Mouse (Mus musculus) embryo, embryonic 10 days (tissue): Measurements from ENCODE around the gene Fam187a.

Source experiments
- DNase-seq: peaks from one replicate; pipeline ENCODE4 v3.0.0-alpha.2; 2015; ENCODE audit warnings: low spot score

Fam187a gene

DNA sequence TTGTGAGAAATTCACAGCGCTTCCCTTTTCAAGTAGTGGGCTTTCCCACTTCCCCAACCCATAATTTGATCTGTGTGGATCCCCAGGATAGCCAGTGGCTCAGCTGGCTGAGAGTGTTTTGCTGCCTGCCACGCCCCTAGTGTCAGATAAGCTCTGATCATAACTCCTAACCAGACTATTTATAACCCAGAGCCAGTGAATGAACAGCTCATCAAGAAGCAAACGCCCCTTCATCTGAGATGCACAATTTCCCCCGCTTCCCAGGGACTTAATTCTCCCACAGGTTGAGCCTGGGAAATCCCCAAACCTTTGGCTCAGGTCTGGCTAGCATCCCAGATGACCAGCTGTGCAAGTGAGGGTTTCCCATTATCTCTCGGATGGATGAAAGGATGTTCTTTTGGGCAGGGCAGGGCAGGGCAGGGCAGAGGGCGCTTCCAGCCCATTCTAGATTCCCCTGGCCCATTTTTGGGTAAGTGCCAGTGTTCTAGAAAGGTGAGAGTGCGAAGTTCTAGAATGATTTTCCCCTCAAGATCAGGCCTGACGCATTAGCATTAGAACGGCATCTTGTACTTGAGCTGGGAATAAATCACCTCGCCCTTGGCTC, at the start of gene Fam187a:
Fam187a (plus strand) TSS at position 554 of the 604 bp plus-strand sequence.
- DNase-seq: no peak

DNA sequence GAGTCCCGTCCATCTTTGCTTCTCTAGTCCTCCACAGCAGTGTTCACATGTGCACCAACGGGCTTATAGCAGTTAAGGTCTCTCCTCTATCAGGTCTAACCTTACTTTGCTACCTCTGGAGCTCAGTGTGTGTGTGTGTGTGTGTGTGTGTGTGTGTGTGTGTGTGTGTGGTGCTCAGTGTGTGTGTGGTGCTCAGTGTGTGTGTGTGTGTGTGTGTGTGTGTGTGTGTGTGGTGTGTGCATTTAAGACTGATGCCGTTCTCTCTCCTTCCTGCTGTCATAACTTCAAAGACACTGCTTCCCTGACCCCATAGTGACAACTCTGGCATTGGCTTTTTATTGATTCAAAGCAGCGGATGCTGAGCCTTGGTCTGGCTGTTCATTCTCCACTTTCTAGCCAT, 49.4 kb upstream of the Fam187a start, which contains the start of gene Higd1b:
Higd1b (plus strand) TSS at position 301 of the 400 bp plus-strand sequence.
- DNase-seq: no peak

DNA sequence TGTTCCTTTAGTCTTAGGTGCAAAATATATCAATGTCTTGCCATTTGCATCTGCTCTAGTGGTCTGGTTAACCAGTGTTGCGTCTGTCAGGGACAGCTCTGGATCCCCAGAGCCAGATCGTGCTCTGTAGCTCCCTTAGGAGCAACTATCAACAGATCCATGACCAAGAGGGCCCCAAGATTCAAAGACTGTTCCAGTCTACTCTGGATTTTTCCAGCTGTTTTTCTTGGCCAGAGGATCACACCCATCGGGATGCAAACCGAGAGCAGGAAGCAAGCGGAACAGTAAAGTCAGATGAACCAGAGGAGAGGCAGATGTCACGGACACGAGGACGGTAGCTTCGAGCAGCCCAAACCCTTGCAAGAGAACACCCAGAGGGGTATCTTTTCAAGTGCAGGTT, 48.8 kb upstream of the Fam187a start:
- DNase-seq: no peak

DNA sequence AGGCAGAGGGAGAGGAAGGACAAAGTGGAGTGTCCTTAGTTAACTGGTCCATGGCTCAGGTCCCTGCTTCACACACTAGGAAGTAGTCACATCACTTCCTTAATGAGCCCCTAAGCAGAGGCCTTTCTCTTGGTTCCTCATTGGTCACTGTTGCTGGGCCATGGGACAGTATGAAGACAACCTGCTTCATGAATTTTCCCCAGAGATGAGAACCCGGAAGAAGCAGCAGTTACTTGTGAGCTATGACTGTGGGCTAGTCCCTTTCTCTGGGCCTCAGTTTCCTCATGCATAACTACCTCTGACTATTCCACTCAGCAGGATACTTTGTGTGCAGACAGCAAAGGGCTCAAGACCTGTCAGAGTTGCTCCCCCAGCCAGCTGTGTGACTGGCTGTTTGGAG, 47.6 kb upstream of the Fam187a start:
- DNase-seq: no peak

DNA sequence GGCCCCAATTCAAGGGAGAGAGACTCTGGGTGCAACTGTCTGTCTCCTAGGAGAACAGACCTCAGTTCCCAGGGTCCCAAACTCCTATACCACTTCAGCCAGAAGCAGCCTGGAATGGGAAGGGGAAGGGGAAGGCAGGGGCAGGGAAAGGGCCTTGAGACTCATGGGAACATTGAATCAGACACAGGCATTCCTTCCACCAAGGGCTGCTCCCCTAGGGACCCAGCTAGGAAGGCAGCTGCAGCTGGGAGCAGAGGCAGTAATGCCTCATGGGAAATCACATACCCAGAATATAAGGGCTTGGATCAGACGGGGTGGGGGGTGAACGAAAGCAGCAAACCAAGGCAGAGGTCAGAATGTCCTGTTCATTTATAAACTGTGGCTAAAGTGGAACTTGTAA, 46.8 kb upstream of the Fam187a start:
- DNase-seq: no peak

DNA sequence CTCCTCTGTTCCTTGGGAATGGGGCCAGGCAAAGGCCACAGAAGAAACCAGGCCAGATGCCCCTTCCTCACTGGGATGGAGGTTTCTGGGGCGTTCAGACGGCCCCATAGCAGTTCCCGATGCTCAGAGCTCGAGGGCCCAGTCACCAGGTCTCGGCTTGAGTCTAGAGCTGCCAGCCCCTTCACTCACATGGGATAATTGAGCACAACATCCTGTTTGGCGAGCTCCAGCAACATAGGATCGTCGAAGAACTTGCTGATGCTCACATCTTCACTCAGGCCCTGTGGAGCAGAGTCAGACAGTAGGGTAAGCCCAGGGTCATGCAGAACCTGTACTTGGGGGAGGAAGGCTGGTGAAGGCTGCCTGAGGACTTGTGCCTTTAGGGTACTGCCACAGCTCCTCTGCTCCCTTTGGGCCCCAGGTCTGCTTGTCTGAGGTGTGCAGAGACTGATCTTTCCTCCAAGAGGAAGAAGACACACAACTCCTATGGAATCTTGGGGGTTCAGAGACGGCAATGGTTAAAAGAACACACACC, 46.3 kb upstream of the Fam187a start:
- DNase-seq: no peak

DNA sequence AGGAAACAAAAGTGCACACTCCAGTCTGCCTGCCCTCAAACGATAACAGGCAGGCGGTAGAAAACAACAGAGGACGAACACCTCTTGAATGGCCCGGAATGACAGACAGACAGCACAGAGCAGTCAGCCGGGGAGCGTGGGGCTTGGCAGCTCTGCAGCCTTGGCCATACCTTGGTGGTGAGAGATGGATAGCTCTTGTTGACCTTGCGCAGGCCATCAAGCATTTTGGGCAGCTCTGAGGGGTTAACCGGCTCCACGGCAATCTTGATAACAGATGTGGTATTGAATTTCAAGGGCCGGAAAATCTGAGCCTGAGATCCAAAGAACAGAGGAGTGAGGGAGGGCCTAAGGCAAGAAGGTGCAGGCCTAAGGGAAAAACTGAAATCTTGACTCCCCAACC, 39.0 kb upstream of the Fam187a start:
- DNase-seq: peak; percentile 10

DNA sequence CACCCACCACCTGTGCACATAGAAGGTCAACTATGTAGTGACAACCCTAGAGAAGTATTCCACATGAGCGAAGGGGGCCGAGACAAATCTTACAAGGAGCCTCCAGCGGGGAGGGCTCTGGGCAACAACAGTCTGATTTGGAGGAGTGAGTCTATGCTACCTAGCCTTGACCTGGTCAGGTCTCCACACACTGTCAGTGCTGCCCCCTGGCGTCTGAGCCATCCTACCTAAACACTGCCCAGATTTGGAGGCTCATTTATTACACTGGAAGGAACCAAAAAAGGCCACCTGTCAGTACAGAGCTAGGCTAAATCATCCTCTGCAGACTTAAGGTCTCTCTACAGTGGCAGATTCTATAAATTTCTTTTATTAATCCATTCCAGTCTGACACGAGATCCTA, 33.1 kb upstream of the Fam187a start:
- DNase-seq: peak; percentile 84

DNA sequence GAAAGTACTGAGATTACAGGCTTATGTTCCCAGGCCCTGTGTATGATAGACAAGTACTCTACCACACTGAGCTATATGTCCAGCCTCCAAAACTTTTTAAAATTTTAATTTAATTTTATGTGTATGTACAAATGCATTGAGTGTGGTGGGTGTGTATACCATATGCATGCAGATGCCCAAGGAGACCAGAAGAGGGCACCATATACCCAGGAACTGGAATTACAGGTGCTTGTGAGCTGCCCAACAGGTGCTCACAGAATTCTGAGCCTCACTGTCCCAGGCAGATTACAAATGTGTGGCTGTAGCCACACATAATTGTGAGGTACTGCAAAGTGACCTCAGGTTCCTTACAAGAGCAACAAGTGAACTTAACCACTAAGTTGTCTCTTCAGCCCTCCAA, 31.2 kb upstream of the Fam187a start:
- no peak for DNase-seq

DNA sequence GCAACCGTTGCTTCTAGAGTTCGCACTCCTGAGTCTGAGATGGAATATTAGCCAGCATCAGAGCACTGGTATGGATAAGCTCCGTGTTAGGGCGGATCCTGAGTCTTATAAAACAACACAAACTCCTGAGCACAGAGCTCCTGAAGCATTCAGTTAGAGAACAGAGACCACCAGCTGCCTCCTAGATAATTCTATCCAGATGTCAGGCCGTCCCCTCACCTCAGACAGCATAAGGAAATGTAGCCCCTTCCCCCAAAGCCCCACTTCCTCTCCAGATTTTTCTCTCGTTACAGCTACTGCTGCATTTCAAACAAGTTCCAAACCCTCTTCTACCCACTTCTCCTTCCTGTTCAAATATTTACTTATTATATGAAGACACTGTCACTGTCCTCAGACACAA, 29.0 kb upstream of the Fam187a start:
- peak; percentile 62 for DNase-seq

DNA sequence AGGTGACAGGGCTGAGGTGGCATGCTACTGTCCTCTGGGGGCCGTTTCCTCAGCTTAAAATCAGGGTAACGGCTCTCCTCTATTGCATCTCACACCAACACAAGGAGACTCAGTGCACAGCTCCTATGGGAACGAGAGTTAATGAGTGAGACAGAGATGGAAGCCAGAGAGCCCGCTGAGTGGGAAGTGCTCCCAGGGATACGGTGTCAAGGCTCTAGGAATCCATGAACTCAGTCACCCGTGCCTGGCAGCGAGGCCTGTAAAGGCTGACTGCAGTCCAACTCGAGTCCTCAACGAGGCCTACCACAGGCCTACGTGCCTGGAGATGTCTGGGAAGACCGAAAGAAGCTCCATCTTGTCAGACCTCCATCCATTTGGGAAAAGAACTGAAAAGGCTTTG, 26.0 kb upstream of the Fam187a start:
- DNase-seq: no peak

DNA sequence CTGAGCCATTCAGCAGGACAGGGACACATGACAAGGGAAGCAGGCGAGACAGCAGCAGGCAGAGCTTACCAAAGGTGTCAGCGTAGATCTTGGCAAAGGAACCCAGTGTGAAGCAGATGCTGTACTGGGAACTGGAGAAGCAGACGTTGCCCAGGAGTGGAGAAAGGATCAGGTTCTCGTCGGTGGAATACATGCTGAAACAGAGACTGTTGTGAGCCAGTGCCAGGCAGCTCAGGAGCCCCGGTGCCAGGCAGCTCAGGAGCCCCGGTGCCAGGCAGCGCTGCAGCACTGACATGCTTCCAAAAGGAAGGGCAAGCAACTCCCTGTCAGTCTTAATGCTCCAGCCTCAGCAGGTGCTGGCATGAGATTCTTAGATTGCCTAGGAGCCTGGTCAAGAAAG, 25.0 kb upstream of the Fam187a start:
- no peak for DNase-seq

DNA sequence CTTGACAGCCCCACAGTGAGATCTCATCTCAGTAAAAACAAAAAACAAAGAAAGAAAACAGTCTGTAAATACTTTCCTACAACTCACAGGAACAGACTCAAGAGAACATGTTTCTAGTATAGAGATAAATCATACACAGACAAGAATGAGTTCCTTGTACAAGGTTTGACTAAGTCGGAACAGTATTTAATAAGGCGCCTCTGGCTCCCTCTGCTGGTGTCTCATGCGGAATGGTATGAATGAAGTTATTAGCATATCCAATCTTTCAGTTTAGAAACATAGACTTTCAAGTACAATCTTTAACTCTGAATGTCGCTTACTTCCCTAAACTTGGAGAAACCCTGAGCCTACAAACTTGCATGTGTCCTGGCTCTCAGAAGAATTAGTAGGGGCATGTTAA, 20.7 kb upstream of the Fam187a start:
- peak; percentile 70 for DNase-seq

DNA sequence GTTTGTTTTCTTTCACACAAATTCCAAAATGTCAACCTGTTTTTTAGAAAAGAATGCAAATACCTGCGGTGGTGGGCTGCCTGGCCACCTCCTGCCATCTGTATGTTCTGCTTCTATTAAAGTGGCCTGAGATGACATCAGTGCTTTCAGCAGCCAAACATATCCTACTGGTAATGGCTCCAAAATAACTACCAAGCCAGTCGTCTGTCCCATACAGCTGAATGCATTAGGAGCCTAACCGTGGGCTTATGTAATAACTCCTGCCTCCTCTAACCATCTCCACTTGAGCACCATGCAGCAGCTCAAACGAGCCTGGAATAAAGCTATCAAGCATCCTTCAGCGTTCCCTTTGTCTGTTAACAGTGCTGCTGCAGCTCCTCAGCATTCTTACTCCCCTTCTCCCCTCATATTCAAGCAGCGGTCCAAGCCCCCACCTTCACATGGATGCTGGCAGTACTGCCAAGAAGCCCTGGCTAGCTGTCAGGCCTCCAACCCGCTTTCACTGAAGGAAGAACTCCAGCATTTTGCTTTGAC, 10.1 kb upstream of the Fam187a start:
- no peak for DNase-seq

DNA sequence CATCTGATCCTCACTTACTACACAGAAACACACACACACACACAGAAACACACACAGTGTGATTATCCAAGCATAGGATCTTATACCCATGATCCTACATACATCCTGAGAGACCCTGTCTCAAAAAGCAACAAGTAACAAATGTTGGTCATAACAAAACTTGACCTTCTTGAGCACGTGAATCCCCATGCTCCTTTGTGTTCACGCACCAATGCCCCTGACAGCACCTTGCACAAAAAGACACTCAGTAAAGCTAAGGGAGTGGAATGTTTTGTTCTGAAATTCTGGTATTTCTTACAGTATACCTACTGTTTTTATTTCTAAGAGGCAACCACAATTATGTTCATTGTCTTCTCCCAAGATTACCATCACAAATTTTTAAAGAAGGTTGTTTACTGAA, 5.4 kb upstream of the Fam187a start:
- DNase-seq: no peak

DNA sequence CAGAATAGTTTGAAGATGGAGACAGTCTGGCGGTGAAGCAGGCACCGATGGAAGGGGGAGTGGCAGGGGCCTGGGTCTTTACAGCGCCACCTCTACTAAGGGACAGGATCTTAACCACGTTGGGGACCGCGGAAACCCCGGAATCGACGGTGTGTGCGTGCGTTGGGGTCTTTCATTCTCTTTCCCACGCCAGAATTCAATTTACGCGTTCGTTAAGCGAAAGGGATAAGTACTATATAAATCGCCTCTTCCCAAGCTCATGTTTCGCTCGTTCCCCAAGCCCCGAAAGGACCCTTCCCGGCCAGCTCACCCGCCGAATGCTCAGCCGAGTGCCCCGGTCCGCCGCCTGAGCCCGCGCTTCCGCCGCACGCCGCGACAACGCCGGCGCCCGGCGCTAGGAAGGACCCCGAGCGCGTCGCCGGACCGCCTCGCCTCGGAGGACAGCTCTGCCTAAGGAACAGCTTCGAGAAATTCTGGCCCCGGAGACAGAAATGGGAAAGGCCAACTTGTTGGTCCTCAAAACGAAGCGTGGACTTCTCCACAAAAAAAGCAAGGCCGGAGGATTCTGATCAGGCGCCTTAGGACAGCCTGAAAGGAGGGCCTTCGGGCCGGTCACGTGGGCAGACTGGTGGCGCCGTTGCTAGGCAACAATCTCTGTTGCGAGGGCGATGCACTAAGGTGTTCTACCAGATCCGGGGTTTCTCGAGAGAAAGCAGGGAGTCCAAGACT, 4.2 kb upstream of the Fam187a start, which contains the start of the genes Eftud2 and Ccdc103:
Eftud2 (minus strand) TSS at position 401 of the 729 bp plus-strand sequence.
Ccdc103 (plus strand) TSS at position 620 of the 729 bp plus-strand sequence.
- DNase-seq: peak; percentile 94

DNA sequence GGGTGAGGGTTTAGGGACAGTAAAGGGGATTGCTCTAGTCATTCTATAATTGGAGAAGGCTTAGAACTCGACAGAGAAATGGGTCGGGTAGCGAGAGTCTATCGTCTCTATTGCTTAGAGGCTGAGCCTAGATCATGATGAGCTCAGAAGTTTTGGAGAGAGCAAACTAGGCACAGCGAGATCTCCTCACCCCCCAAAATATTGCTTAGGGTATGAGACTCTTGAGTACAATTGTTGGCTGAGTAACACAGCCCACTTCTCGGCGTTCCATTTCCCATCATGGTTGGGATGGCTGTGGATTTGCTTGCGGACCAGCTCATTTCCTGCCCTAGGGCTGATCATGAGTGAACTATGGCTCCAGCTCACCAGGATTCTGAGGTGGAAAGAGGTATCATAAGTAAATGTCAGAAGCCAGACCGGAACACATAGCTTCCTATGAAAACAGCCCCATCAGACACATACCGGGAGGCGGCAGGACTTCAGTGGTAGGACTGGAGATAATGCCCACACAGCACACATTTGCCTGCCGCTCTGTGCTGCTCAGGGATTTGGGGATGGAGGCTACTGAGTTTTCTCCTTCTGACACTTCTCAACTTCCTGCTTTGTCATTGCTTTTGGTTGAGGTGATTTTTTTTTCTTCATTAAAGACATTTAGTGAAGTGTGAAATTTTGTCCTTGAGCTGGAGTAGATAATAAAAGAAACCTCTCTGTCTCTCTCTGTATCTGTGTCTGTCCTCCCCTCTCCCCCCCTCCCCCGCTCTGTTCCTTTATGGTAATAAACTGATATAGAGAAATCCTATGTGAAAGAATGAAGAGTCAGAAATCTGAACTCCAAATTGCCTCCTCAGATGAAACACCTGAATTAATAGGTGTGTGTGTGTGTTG, 3.4 kb upstream of the Fam187a start:
- no peak for DNase-seq

DNA sequence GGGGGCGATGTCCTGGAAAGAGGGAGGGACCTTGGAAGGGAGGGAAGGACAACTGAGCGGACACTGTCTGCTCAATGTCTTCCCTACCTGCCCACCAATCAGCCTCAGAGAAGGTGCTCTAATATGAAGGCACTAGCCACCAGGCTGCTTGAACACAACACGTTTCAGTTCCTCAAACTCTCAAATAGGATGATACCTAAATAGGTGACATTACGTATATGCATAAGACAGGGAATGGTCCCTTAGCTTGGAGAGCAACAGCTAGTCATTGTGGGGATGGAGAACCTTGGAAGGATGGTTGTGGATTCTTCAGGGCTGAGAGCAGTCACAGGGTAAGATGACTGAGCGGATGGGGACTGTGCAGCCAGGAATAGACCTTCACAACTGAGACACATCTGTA, 2.5 kb downstream of the Fam187a start:
- no peak for DNase-seq

DNA sequence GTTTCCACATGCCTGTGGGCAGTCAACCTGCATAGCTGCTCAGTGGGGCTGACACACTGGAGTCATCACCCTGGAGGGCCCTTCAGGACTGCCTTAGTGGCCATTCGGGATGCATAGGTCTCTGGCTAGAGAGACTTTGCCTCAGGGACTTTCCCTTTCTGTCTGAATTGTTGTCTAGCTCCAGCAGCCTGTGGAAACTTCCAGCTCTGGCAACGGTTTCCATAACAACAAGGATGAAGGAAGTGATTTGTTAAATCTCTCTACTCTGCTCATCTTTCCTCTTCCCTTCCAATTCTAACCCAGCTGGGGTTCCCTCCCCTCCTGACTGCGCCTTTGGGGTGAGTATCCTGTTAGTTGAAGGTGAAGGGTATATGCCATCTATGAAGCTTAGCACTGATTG, 3.2 kb downstream of the Fam187a start:
- no peak for DNase-seq

DNA sequence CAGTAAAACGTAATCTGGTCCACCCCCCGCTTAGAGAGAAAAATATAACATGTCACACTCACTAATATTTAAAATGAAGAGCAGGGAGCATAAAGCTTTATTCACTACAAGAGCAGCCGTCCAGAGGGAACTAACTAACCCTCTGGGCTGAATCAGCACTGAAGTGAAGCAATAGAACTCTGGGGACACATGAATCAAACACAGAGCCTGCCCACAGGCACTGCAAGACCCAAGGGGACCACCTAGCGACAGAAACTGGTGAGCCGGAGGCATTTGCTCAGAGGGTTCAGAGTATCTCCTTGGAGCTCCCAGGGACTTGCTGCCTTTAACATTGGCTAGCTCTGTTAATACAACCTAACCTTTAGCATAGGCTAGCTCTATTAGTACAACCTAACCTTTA, 5.1 kb downstream of the Fam187a start:
- no peak for DNase-seq

DNA sequence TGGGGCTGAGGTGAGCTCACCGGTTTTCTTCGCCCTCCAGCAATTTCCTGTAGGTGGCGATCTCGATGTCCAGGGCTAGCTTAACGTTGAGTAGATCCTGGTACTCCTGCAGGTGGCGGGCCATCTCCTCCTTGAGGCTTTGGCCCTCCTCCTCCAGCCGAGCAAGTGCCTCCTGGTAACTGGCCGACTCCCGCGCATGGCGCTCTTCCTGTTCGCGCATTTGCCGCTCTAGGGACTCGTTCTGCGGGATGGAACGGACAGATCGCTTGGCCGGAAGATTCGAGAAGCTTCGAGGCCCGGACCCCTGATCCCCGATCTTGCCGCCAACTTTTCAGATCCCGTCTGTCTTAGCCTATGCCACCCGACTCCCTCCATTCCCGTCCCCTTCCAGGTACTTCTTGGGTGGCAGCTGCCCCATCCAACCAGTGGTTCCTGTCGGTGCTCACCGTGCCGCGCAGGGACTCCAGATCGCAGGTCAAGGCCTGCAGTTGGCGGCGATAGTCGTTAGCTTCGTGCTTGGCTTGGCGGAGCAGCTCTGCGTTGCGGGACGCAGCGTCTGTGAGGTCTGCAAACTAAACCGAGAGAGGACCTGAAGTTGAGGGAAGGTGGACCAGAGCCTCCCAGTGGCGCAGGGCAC, 8.2 kb downstream of the Fam187a start:
- DNase-seq: peak; percentile 88

DNA sequence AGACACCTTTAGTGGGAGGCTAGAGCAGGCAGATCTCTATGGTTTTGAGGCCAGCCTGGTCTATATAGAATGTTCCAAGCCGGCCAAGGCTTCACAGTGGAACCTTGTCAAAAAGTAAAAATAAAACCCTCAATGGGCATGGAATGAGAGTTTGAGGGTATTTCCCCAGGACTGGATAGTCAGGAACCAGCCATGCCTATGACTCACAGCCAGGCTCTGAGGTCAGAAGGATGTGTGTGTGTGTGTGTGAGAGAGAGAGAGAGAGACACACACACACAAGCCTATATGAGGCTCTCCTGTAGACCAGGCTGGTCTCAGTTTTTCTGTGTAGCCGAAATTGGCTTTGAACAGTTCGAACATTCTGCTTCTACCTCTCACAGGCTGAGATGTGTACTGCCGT, 9.7 kb downstream of the Fam187a start:
- no peak for DNase-seq
